8 mouse cellular contexts compared by ENCODE assay signal in genomic region chr1:69688961-69689360, GRCm38 (mm10). TPM values are rescaled to one million over a fixed set of nuclear protein-coding genes. Genes with fewer than 3 reads are reported as not detected.
DNase-seq lines count a peak whose midpoint lies in the region; ATAC-seq and TF ChIP-seq lines count a peak whose summit lies in the region.

No protein-coding gene starts in this region.

- H3K9me3 ChIP-seq in heart, embryonic 10.5 days, result no peaks in the 10 kb centered on the region
- H3K9me3 ChIP-seq in limb, embryonic 13.5 days, result no peaks in the 10 kb centered on the region
- H3K9me3 ChIP-seq in midbrain, embryonic 14.5 days (ENCODE audit: control insufficient read depth, low read length), result no peaks in the 10 kb centered on the region

- no peak for ATAC-seq in limb, embryonic 13.5 days (ENCODE audit: low FRiP score, low read depth)
- no peak for ATAC-seq in midbrain, embryonic 14.5 days (ENCODE audit: low FRiP score, low TSS enrichment)

- no peak overlapping the region for H3K27ac ChIP-seq in heart, embryonic 10.5 days
- no peak overlapping the region for H3K27ac ChIP-seq in limb, embryonic 13.5 days
- H3K27ac ChIP-seq in midbrain, embryonic 14.5 days (replicated peaks; ENCODE audit: low read depth, low read length), result no peak overlapping the region
- H3K27ac ChIP-seq in testis, adult 2 months (ENCODE audit: control insufficient read depth, insufficient read depth, low read depth, low read length), result no peak overlapping the region

- no peaks in the 10 kb centered on the region for H3K79me2 ChIP-seq in C2C12 (ENCODE audit: control insufficient read depth, insufficient read depth)

- peaks cover 4% of the 10 kb centered on the region; the same call in 1 of the 2 replicates for H3K4me1 ChIP-seq in heart, embryonic 10.5 days
- H3K4me1 ChIP-seq in limb, embryonic 13.5 days, result 0 out of 2 replicates have a peak, but pooled peaks cover 5% of the 10 kb centered on the region
- 0 out of 2 replicates have a peak, but pooled peaks cover 7% of the 10 kb centered on the region for H3K4me1 ChIP-seq in midbrain, embryonic 14.5 days (ENCODE audit: control insufficient read depth, insufficient read depth, low read length)
- peaks cover 2% of the 10 kb centered on the region for H3K4me1 ChIP-seq in testis, adult 2 months (ENCODE audit: control insufficient read depth, insufficient read depth, low read length)

- no peak overlapping the region for H3K9ac ChIP-seq in limb, embryonic 13.5 days
- H3K9ac ChIP-seq in midbrain, embryonic 14.5 days (replicated peaks; ENCODE audit: low read length), result no peak overlapping the region

- peak overlapping the region; percentile 27; the same call in 1 of the 2 replicates for H3K4me2 ChIP-seq in limb, embryonic 13.5 days (replicated peaks)
- peak overlapping the region; percentile 14 for H3K4me2 ChIP-seq in midbrain, embryonic 14.5 days (ENCODE audit: low read length)

- TF ChIP-seq CTCF in C2C12 (IDR thresholded peaks at IDR 0.05; ENCODE audit: control insufficient read depth, insufficient read depth, insufficient read length), result peak; percentile 47
- TF ChIP-seq CTCF in testis, adult 2 months (IDR thresholded peaks at IDR 0.05; ENCODE audit: control insufficient read depth, insufficient read depth, insufficient replicate concordance, low read depth, low read length), result peak; percentile 35; the same call in 1 of the 2 replicates

- H3K27me3 ChIP-seq in C2C12 (ENCODE audit: control insufficient read depth, insufficient read depth, insufficient read length), result no peaks in the 10 kb centered on the region
- no peaks in the 10 kb centered on the region for H3K27me3 ChIP-seq in heart, embryonic 10.5 days (ENCODE audit: insufficient read depth, poor library complexity, severe bottlenecking)
- peaks cover 14% of the 10 kb centered on the region for H3K27me3 ChIP-seq in limb, embryonic 13.5 days
- no peaks in the 10 kb centered on the region for H3K27me3 ChIP-seq in midbrain, embryonic 14.5 days (ENCODE audit: control insufficient read depth, insufficient read depth, low read length)
- no peaks in the 10 kb centered on the region for H3K27me3 ChIP-seq in testis, adult 2 months (ENCODE audit: control insufficient read depth, insufficient read depth, low read length)

- WGBS in heart, embryonic 10.5 days, result under 1% methylated on average over 5 of the region's 5 CpGs
- 1% methylated on average over 5 of the region's 5 CpGs for WGBS in limb, embryonic 13.5 days
- under 1% methylated on average over 5 of the region's 5 CpGs for WGBS in midbrain, embryonic 14.5 days

- TF ChIP-seq POLR2A in testis, adult 2 months (IDR thresholded peaks at IDR 0.05; ENCODE audit: control insufficient read depth, low read depth, low read length), result no peak

- H3K36me3 ChIP-seq in C2C12 (ENCODE audit: control insufficient read depth, insufficient read depth), result no peaks in the 10 kb centered on the region
- H3K36me3 ChIP-seq in heart, embryonic 10.5 days, result no peaks in the 10 kb centered on the region
- no peaks in the 10 kb centered on the region for H3K36me3 ChIP-seq in limb, embryonic 13.5 days
- no peaks in the 10 kb centered on the region for H3K36me3 ChIP-seq in midbrain, embryonic 14.5 days (ENCODE audit: control insufficient read depth, insufficient read depth, low read length)
- no peaks in the 10 kb centered on the region for H3K36me3 ChIP-seq in testis, adult 2 months (ENCODE audit: control insufficient read depth, insufficient read depth, low read length)

- peak; percentile 79 for DNase-seq in adipocyte (ENCODE audit: low spot score)
- DNase-seq in embryo, embryonic 11 days, result peak; percentile 88
- DNase-seq in heart, embryonic 10.5 days (ENCODE audit: low spot score), result peak; percentile 80
- peak; percentile 63 to 68 for DNase-seq in kidney, adult 8-10 months
- DNase-seq in midbrain, embryonic 14.5 days, result peak; percentile 83

- H3ac ChIP-seq in C2C12 (ENCODE audit: control insufficient read depth, insufficient read length, low read depth), result no peak overlapping the region

- H3K4me3 ChIP-seq in C2C12 (ENCODE audit: insufficient read depth, poor library complexity, severe bottlenecking), result no peak overlapping the region
- H3K4me3 ChIP-seq in heart, embryonic 10.5 days, result peak overlapping the region; percentile 86
- H3K4me3 ChIP-seq in limb, embryonic 13.5 days, result no peak overlapping the region
- no peak overlapping the region for H3K4me3 ChIP-seq in midbrain, embryonic 14.5 days (replicated peaks; ENCODE audit: low read depth, low read length)
- no peak overlapping the region for H3K4me3 ChIP-seq in testis, adult 2 months (ENCODE audit: control insufficient read depth, low read depth, low read length)

- no peaks in the 10 kb centered on the region for H3K79me3 ChIP-seq in C2C12 (ENCODE audit: low read depth)

TF ChIP-seq in C2C12, 6 proteins besides CTCF, POLR2A, EP300 and RAD21:
- no peak for TF ChIP-seq USF1 (IDR thresholded peaks at IDR 0.05; ENCODE audit: low read depth)
- no peak for TF ChIP-seq MYOG (IDR thresholded peaks at IDR 0.05; ENCODE audit: control insufficient read depth, extremely low read depth, insufficient read length)
- TF ChIP-seq MAX (IDR thresholded peaks at IDR 0.05), result no peak
- TF ChIP-seq FOSL1 (IDR thresholded peaks at IDR 0.05; ENCODE audit: insufficient read depth, low read length, poor library complexity, severe bottlenecking), result no peak
- no peak for TF ChIP-seq MYOD1 (IDR thresholded peaks at IDR 0.05; ENCODE audit: control insufficient read depth, insufficient read length, low read depth)
- no peak for TF ChIP-seq CEBPB (IDR thresholded peaks at IDR 0.05; ENCODE audit: low read depth)

RNA-seq across cellular contexts. Expression of gene Ikzf2, which starts 1.9 kb away (rescaled TPM):
- polyA plus RNA-seq in C2C12 (2012; fragmentation: generic; extraction: Trizol), result 0.18 TPM
- 2.6 and 4.2 TPM in 2 replicates for polyA plus RNA-seq in heart, embryonic 10.5 days (2016; fragmentation: Nextera tagmentation; extraction: Ambion mirVana)
- polyA plus RNA-seq in limb, embryonic 13.5 days (2015; fragmentation: Nextera tagmentation; extraction: Ambion mirVana), result 3.5 and 4.3 TPM in 2 replicates
- polyA plus RNA-seq in midbrain, embryonic 14.5 days (2014; fragmentation: Nextera tagmentation; extraction: Ambion mirVana), result 4.5 TPM in 2 replicates
- 0.19 and 0.29 TPM in 2 replicates for polyA plus RNA-seq in testis, adult 2 months (2012; rRNA removed)
